Mouse (Mus musculus): Measurements from ENCODE around the gene C1qc. TPM values are rescaled to one million over a fixed set of nuclear protein-coding genes. Genes with fewer than 3 reads are reported as not detected.

The C1qc gene
- total and polyA plus RNA-seq, 2 experiments: 89.6 to 104 TPM

- no peak overlapping the region for H3K27ac ChIP-seq (replicated peaks; ENCODE audit: insufficient read depth, low read depth, low read length)
- TF ChIP-seq POLR2A (IDR thresholded peaks at IDR 0.05; ENCODE audit: extremely low read depth, insufficient read depth, low read length): no peak
- TF ChIP-seq CTCF (IDR thresholded peaks at IDR 0.05; ENCODE audit: low read depth, low read length): no peak
- H3K4me1 ChIP-seq (ENCODE audit: control insufficient read depth, insufficient read depth, low read length): no peaks in the 10 kb centered on the region
- H3K9ac ChIP-seq (ENCODE audit: low read depth, low read length): no peak overlapping the region
- whole genome bisulfite sequencing: 24% methylated on average over 15 of the region's 15 CpGs
- no peak for DNase-seq (ENCODE audit: extremely low read depth, low read depth, low spot score)
- H3K4me3 ChIP-seq (ENCODE audit: insufficient read depth, low read depth, low read length): no peak overlapping the region
- H3K36me3 ChIP-seq (ENCODE audit: control insufficient read depth, insufficient read depth, low read length): no peaks in the 10 kb centered on the region
- no peaks in the 10 kb centered on the region for H3K27me3 ChIP-seq (ENCODE audit: control insufficient read depth, insufficient read depth, low read length)
- no peaks in the 10 kb centered on the region for H3K79me2 ChIP-seq (ENCODE audit: control insufficient read depth, insufficient read depth, low read length)
Measured at GRCm38 (mm10) chr4:136925804-136926203, 32.9 kb upstream of the C1qc start.

GRCm38 (mm10) chr4:136924529-136924928 lies 31.7 kb upstream of the C1qc start:
- WGBS: 8% methylated on average over 6 of the region's 6 CpGs
- Histone ChIP-seq H3K9ac (ENCODE audit: low read depth, low read length) (no peak overlapping the region), H3K4me3 (ENCODE audit: insufficient read depth, low read depth, low read length) (no peak overlapping the region), H3K36me3 (ENCODE audit: control insufficient read depth, insufficient read depth, low read length) (no peaks in the 10 kb centered on the region), H3K27me3 (ENCODE audit: control insufficient read depth, insufficient read depth, low read length) (no peaks in the 10 kb centered on the region), H3K79me2 (ENCODE audit: control insufficient read depth, insufficient read depth, low read length) (no peaks in the 10 kb centered on the region), H3K4me1 (ENCODE audit: control insufficient read depth, insufficient read depth, low read length) (no peaks in the 10 kb centered on the region), H3K27ac (replicated peaks; ENCODE audit: insufficient read depth, low read depth, low read length) (no peak overlapping the region)
- DNase-seq (ENCODE audit: extremely low read depth, low read depth, low spot score): peak; percentile 7
- TF ChIP-seq POLR2A (IDR thresholded peaks at IDR 0.05; ENCODE audit: extremely low read depth, insufficient read depth, low read length) (no peak), CTCF (IDR thresholded peaks at IDR 0.05; ENCODE audit: low read depth, low read length) (no peak)

DNA sequence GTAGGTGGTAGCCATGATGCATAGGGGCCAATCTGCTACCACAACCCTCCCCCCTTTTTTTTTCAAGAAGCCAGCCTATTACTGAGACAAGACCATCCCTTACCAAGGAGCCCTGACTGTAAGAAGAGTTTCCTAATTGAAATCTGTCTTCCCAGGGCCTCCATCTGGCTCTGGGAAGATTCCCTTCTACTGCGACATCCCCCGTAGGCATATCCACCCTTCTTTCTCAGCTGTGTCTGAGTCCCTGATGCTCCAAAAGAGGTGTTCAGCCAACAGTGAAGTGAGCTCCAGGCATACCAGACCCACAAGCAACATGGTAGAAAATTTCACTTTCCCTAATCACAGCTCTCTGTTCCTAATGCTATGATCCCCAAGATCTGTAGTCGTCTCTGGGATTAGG lies 26.7 kb upstream of the C1qc start:
- WGBS: 76% methylated on average over 3 of the region's 3 CpGs
- H3K9ac ChIP-seq (ENCODE audit: low read depth, low read length): no peak overlapping the region
- no peaks in the 10 kb centered on the region for H3K4me1 ChIP-seq (ENCODE audit: control insufficient read depth, insufficient read depth, low read length)
- no peak overlapping the region for H3K4me3 ChIP-seq (ENCODE audit: insufficient read depth, low read depth, low read length)
- no peak for TF ChIP-seq CTCF (IDR thresholded peaks at IDR 0.05; ENCODE audit: low read depth, low read length)
- no peak for TF ChIP-seq POLR2A (IDR thresholded peaks at IDR 0.05; ENCODE audit: extremely low read depth, insufficient read depth, low read length)
- H3K27me3 ChIP-seq (ENCODE audit: control insufficient read depth, insufficient read depth, low read length): peaks cover 2% of the 10 kb centered on the region
- no peak for DNase-seq (ENCODE audit: extremely low read depth, low read depth, low spot score)
- no peak overlapping the region for H3K27ac ChIP-seq (replicated peaks; ENCODE audit: insufficient read depth, low read depth, low read length)
- no peaks in the 10 kb centered on the region for H3K79me2 ChIP-seq (ENCODE audit: control insufficient read depth, insufficient read depth, low read length)
- H3K36me3 ChIP-seq (ENCODE audit: control insufficient read depth, insufficient read depth, low read length): no peaks in the 10 kb centered on the region

DNA sequence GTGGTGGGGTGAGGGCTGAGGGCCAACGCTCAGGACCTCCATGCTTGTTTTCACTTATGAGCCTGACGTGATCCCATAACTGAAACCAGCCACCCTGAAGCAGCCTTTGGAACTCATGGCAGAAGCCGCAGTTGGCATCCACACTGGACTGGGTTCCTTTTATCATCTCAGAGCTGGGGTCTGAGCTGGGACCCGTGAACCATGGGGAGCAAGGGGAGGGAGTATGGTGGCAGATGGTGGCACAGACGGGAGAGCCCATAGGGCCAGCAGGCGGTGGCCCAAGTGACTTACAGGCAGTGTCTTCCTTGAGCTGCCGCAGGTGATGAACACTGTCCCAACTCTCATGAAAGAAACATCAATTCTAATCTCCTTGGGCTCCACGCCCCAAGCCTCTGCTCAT lies 26.0 kb upstream of the C1qc start:
- 80% methylated on average over 8 of the region's 8 CpGs for WGBS
- Histone ChIP-seq H3K79me2 (ENCODE audit: control insufficient read depth, insufficient read depth, low read length) (no peaks in the 10 kb centered on the region), H3K4me1 (ENCODE audit: control insufficient read depth, insufficient read depth, low read length) (no peaks in the 10 kb centered on the region), H3K27ac (replicated peaks; ENCODE audit: insufficient read depth, low read depth, low read length) (no peak overlapping the region), H3K27me3 (ENCODE audit: control insufficient read depth, insufficient read depth, low read length) (peaks cover 6% of the 10 kb centered on the region), H3K4me3 (ENCODE audit: insufficient read depth, low read depth, low read length) (no peak overlapping the region), H3K36me3 (ENCODE audit: control insufficient read depth, insufficient read depth, low read length) (no peaks in the 10 kb centered on the region), H3K9ac (ENCODE audit: low read depth, low read length) (no peak overlapping the region)
- TF ChIP-seq POLR2A (IDR thresholded peaks at IDR 0.05; ENCODE audit: extremely low read depth, insufficient read depth, low read length): no peak
- no peak for TF ChIP-seq CTCF (IDR thresholded peaks at IDR 0.05; ENCODE audit: low read depth, low read length)
- DNase-seq (ENCODE audit: extremely low read depth, low read depth, low spot score): no peak

DNA sequence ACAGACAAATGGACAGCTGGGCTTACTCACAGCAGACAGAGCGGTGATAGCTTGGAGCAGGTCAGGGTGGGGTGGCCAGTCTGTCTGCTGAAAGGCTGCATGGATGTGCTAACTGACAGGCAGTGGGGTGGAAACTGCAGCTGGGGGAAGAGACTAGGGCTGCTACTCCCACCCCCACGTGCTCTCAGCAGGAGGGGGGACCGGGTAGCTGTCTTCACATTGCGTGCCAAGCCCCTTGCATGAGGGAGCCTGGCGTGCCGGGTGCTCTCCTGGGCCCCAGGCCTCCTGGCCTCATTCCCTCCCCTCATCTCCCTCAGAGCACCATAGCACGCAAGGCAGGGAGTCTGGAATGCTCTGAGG lies 24.3 kb upstream of the C1qc start:
- Histone ChIP-seq H3K4me3 (ENCODE audit: insufficient read depth, low read depth, low read length) (no peak overlapping the region), H3K27me3 (ENCODE audit: control insufficient read depth, insufficient read depth, low read length) (peaks cover 6% of the 10 kb centered on the region), H3K27ac (replicated peaks; ENCODE audit: insufficient read depth, low read depth, low read length) (no peak overlapping the region), H3K36me3 (ENCODE audit: control insufficient read depth, insufficient read depth, low read length) (no peaks in the 10 kb centered on the region), H3K79me2 (ENCODE audit: control insufficient read depth, insufficient read depth, low read length) (no peaks in the 10 kb centered on the region), H3K4me1 (ENCODE audit: control insufficient read depth, insufficient read depth, low read length) (no peaks in the 10 kb centered on the region), H3K9ac (ENCODE audit: low read depth, low read length) (no peak overlapping the region)
- no peak for TF ChIP-seq CTCF (IDR thresholded peaks at IDR 0.05; ENCODE audit: low read depth, low read length)
- TF ChIP-seq POLR2A (IDR thresholded peaks at IDR 0.05; ENCODE audit: extremely low read depth, insufficient read depth, low read length): no peak
- DNase-seq (ENCODE audit: extremely low read depth, low read depth, low spot score): no peak
- WGBS: 49% methylated on average over 7 of the region's 7 CpGs

DNA sequence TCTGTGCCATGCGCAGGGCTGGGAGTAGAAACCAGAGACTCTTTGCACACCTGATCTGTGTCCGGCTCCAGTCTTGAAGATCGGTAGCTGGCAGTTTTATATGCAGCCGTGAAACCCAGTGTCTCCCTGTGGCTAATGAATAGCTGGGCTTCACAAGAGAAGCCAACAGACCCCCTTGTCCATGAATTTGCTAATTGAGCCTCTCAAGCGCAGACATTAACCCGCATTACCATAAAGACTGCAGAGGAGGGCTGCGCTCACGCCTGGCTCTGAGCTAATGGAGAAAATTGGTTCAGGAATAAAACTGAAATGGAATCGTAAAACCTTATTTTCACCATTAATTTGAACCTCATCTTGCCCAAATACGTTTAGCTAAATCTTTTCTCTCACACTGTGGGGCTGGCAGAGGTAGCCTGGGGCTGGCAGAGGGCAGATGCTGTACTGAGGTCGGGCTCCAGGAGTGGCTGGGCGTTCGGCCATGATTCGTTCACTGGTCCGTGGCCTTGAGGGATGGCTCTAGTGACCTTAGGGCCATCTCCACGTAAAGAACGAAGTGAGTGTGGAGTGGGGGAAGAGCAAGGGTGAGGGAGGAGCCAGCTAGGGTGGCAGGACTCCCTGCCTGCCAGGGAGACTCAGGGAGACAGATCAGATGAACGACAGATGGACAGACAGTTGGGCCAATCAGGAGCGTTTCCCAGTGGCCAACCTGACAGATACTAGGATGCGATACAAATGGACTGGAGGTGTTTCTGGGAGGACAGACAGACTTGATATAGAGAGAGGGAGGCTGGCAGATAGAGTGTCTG lies 23.7 kb upstream of the C1qc start:
- H3K4me1 ChIP-seq (ENCODE audit: control insufficient read depth, insufficient read depth, low read length): no peaks in the 10 kb centered on the region
- DNase-seq (ENCODE audit: extremely low read depth, low read depth, low spot score): no peak
- H3K4me3 ChIP-seq (ENCODE audit: insufficient read depth, low read depth, low read length): no peak overlapping the region
- H3K79me2 ChIP-seq (ENCODE audit: control insufficient read depth, insufficient read depth, low read length): no peaks in the 10 kb centered on the region
- no peaks in the 10 kb centered on the region for H3K36me3 ChIP-seq (ENCODE audit: control insufficient read depth, insufficient read depth, low read length)
- TF ChIP-seq POLR2A (IDR thresholded peaks at IDR 0.05; ENCODE audit: extremely low read depth, insufficient read depth, low read length) (no peak), CTCF (IDR thresholded peaks at IDR 0.05; ENCODE audit: low read depth, low read length) (no peak)
- peaks cover 6% of the 10 kb centered on the region for H3K27me3 ChIP-seq (ENCODE audit: control insufficient read depth, insufficient read depth, low read length)
- no peak overlapping the region for H3K27ac ChIP-seq (replicated peaks; ENCODE audit: insufficient read depth, low read depth, low read length)
- WGBS: 72% methylated on average over 20 of the region's 20 CpGs
- no peak overlapping the region for H3K9ac ChIP-seq (ENCODE audit: low read depth, low read length)

Data from liver, adult 2 months (tissue).